Mouse (Mus musculus): ENCODE measurements around the gene Tbx1.

GRCm38 (mm10) chr16:18604267-18604701 is 13.8 kb upstream of the Tbx1 start:
- TF ChIP-seq POLR2A (IDR thresholded peaks at IDR 0.05; ENCODE audit: low read depth, low read length) = no peak
- TF ChIP-seq CTCF (IDR thresholded peaks at IDR 0.05; ENCODE audit: borderline replicate concordance, insufficient read depth, low read length) = no peak

Measured in embryonic fibroblast, embryonic 13.5 days (primary cell).